8 mouse cellular contexts compared by ENCODE assay signal in the genomic region with DNA sequence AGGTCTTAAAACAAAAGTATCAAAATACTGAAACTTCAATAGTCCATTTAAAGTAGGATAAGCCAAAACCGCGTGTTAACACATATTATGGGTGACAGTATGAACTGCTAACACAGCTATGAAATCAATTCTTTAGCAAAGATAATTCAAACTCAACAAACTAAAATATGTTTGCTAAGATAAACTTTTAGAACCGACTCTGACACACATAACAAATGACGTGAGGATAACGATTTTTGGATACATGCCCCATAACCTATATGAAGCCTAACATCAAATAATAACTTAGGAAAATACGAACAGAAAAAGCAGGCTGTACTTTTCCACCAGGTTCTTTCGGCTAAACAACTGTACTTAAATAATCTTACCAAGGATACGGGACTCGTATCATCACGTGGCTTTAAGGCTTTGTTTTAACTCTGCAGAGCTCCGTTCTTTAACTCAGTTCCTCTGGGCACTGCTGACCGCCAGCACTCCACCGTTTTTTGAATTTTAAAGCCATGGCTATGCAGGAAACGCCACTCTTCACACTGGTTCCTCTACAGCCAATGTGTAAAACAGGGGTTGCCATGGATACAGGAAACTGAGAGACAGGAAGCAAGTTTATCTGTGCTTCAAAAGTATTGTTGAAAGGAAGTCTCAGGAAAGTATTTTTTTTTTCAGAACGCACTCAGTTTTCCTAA.
DNase-seq lines count a peak whose midpoint lies in the region; ATAC-seq lines count a peak whose summit lies in the region.

No protein-coding gene starts in this region.

- H3K9ac ChIP-seq in lung, embryonic 15.5 days: no peak overlapping the region
- peak overlapping the region; percentile 43; the same call in 1 of the 2 replicates for H3K9ac ChIP-seq in stomach, embryonic 16.5 days (ENCODE audit: low read length)

- no peaks in the 10 kb centered on the region for H3K27me3 ChIP-seq in lung, embryonic 15.5 days
- H3K27me3 ChIP-seq in stomach, embryonic 16.5 days (ENCODE audit: control insufficient read depth, insufficient read depth, low read length): no peaks in the 10 kb centered on the region

- ATAC-seq in lung, embryonic 15.5 days (ENCODE audit: borderline replicate concordance, extremely low read depth, low FRiP score, low TSS enrichment): peak; percentile 82; the same call in 1 of the 2 replicates
- peak; percentile 62; the same call in 1 of the 2 replicates for ATAC-seq in stomach, embryonic 16.5 days (ENCODE audit: insufficient read depth, low FRiP score)

- 0 out of 2 replicates have a peak, but pooled peaks cover 9% of the 10 kb centered on the region for H3K36me3 ChIP-seq in lung, embryonic 15.5 days
- H3K36me3 ChIP-seq in stomach, embryonic 16.5 days (ENCODE audit: control insufficient read depth, insufficient read depth, low read length): no peaks in the 10 kb centered on the region

- H3K27ac ChIP-seq in lung, embryonic 15.5 days: peak overlapping the region; percentile 20; the same call in 1 of the 2 replicates
- H3K27ac ChIP-seq in stomach, embryonic 16.5 days (ENCODE audit: low read length): no peak overlapping the region

- peak overlapping the region; percentile 20 for H3K4me3 ChIP-seq in lung, embryonic 15.5 days
- peak overlapping the region; percentile 24 for H3K4me3 ChIP-seq in stomach, embryonic 16.5 days (replicated peaks; ENCODE audit: low read length)

- no peaks in the 10 kb centered on the region for H3K9me3 ChIP-seq in lung, embryonic 15.5 days
- no peaks in the 10 kb centered on the region for H3K9me3 ChIP-seq in stomach, embryonic 16.5 days (replicated peaks; ENCODE audit: control insufficient read depth, low read length)

- peak; percentile 45 for DNase-seq in adrenal gland, adult 2 months
- DNase-seq in adrenal gland, postnatal 4 days (ENCODE audit: low spot score in 2 of 2): no peak
- DNase-seq in 416B (ENCODE audit: low read depth): peak; percentile 94
- peak; percentile 68 for DNase-seq in embryo, embryonic 10.5 days (ENCODE audit: low spot score)
- peak; percentile 88 for DNase-seq in induced T-regulatory cell, adult 2 months (ENCODE audit: low read depth)
- no peak for DNase-seq in cerebellum, adult 9-11 months

- peak overlapping the region; percentile 21 for H3K4me2 ChIP-seq in lung, embryonic 15.5 days
- H3K4me2 ChIP-seq in stomach, embryonic 16.5 days (ENCODE audit: low read depth, low read length): peak overlapping the region; percentile 27; the same call in 1 of the 2 replicates

- no peaks in the 10 kb centered on the region for H3K4me1 ChIP-seq in lung, embryonic 15.5 days
- H3K4me1 ChIP-seq in stomach, embryonic 16.5 days (ENCODE audit: control insufficient read depth, insufficient read depth, low read length): no peaks in the 10 kb centered on the region

- WGBS in lung, embryonic 15.5 days: 35% methylated on average over 15 of the region's 15 CpGs
- 43% methylated on average over 15 of the region's 15 CpGs for WGBS in stomach, embryonic 16.5 days

Comparison
In these comparisons a context has a peak if more than half of its experiments do, and no peak if none do; other contexts are left out.
1. DNase-seq: peak in adrenal gland, adult 2 months (single experiment), 416B (single experiment), embryo, embryonic 10.5 days (single experiment) and induced T-regulatory cell, adult 2 months (single experiment); none in adrenal gland, postnatal 4 days (0 of 2) and cerebellum, adult 9-11 months (single experiment).